Mouse (Mus musculus): ENCODE measurements around the gene Art4. TPM values are rescaled to one million over a fixed set of nuclear protein-coding genes. Genes with fewer than 3 reads are reported as not detected.

The Art4 gene
- polyA plus RNA-seq, 1 experiment from 2014 or later, result 15.4 TPM

DNA sequence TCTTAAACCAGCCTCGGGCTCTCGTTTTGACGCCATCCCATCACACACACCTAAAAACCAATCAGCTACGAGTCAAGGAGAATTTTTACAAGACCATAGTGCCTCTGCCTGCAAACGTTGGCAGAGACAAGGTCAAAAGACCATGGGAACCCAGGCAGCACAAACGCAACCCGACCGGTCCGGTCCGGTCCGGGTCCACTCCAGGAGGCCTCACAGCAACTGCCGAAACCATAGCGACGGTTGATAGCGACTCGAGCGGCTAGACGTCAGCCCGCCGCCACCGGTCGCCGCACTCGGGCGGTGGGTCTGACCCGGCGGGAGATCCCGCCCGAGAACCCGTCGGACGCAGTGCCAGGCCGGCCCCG, 30.0 kb downstream of the Art4 start, which contains the start of gene BC049715:
TSS of gene BC049715 (plus strand) at position 111 of the 365 bp plus-strand sequence.
- no peak for DNase-seq (ENCODE audit: low spot score)

DNA sequence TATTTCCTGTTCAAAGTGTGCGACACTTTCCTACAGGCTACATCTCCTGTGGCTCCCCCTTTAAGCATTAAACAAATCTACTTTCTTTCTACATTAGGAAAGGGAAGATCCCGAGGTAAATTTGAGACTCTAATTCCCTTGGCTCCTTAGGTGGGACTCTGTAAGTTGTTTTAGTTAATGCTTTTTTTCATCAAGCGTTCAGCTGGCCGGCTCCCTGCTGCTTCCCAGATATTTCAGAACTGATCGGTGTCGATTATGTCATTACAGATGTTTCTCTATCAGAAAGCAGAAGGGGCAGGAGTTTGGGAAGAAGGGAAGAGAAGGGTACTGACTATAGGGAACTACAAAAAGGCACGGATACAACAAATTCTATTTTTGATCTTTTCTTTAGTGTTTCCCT, 30.4 kb downstream of the Art4 start:
- DNase-seq (ENCODE audit: low spot score), result no peak

DNA sequence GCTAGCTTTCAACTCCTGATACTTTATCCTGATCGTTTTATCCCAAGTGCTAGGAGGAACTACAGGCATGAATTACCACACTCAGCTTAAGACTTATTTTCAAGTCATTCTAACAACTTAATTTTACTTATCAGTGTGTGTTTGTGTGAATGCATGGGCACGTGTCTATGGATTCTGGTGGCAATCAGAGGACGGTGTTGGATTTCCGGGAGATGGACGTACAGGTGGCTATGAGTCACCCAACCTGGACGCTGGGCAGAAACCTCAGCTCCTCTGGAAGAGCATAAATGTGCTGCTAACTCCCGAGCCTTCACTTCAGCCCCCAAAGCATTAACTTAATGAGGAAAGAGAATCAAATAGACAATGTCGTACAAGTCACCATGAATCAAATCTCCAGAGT, 32.5 kb downstream of the Art4 start:
- no peak for DNase-seq (ENCODE audit: low spot score)

DNA sequence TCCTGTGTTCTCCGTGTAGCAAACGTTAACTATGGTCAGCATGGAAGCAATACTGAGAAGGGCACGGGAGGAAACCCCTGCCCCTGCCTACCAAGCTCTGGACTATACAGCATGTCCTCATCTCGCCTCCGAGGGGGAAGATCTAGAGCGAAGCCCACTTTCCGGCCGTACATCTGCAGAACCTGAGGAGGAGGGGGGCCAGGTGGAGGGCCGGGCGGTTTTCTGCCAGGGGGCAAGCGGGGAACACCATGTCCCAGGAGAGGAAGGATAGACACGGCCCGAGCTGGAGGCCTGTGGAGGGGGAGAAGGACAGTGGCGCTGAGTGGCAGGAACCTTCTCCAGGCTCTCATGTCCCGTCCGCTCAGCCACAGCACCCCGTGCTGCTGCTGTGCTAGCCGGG, 36.4 kb downstream of the Art4 start:
- DNase-seq (ENCODE audit: low spot score), result no peak

DNA sequence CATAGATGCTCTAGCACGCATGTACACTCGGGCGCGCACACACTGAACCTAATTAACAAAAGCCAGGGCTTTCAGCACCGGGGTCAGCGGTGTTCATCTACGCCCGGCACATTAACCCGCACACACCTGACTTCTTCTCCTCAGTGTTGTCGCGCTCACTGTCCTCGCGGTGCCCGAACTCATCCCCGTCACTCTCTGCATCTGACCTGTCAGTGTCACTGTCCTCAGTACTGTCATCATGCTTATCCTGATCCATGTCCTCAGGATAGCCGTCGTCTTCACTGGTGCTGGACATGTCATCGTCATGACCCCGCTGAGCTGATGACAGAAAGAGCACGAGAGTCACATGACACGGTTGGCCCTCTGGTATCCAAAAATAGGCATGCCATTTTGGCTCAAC, 37.2 kb downstream of the Art4 start:
- no peak for DNase-seq (ENCODE audit: low spot score)

DNA sequence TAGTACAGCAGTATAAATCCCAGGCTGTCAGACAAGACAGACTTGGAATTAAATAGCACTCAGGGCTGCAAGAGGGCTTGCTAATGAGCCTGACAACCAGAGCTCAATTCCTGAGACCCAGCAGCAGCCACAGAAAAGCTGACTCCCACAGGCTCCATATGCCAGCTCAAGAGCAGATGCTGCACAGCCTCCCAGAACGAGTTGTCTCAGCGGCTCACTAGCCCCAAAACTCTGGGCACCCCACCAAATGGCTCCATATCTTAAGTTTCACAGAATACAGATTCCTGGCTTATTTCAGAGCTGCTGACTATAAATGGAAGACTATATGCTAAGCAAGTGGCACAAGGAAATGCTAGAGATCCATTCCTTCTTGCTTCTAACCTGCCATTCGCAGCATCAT, 40.0 kb downstream of the Art4 start:
- no peak for DNase-seq (ENCODE audit: low spot score)

DNA sequence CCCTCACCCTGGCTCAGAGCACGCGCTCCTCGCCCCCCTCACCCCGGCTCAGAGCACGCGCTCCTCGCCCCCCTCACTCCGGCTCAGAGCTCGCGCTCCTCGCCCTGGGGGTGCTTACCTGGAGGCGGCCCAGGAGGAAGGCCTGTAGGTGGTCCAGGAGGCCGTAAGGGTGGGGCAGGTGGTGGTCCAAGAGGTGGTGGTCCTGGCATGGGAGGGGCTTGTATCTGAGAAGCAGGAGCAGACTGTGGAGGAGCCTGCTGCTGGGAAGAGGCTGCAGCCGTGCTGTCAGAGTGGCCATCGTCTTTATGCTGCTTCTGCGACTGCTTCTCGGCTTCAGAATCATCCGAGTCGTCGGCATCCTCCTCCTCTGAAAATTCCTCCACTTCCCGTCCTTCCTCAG, 40.7 kb downstream of the Art4 start:
- DNase-seq (ENCODE audit: low spot score), result no peak

DNA sequence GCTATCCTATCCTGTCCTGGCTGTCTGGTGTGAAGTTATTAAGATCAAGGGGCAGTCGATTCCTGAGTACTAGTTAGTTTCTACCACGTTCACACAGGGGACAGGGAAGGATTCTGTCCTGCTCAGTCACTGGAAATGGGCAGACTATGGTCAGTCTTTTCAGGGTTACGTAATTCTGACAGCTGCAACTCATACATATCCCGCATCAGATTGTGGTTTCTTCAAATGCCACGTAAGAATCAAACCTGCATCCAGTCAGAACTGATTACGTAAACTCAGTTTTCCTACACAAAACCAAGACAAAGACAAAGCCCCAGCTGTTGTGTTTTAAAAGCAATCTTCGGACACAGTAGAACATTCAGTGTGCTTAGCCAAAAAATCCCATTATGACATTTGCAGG, 42.2 kb downstream of the Art4 start:
- DNase-seq (ENCODE audit: low spot score), result no peak

DNA sequence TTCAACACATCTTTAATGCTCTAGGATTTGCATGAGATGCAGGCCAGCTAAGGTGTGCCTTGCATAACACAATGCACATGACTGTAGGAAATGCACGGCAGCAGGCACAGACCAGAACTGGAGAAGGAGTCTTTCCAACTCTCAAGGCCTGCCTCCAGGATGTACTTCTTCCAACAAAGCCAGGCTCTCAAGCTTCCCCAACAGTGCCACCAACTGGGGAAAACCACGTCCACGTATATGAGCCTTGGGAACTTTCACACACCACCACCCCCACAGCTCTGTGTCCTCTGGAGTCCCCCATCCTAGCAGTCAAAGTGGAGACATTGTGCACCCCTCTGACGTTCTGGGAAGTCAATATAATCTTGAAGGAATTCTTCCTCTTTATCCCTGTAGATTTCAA, 44.4 kb downstream of the Art4 start:
- no peak for DNase-seq (ENCODE audit: low spot score)

DNA sequence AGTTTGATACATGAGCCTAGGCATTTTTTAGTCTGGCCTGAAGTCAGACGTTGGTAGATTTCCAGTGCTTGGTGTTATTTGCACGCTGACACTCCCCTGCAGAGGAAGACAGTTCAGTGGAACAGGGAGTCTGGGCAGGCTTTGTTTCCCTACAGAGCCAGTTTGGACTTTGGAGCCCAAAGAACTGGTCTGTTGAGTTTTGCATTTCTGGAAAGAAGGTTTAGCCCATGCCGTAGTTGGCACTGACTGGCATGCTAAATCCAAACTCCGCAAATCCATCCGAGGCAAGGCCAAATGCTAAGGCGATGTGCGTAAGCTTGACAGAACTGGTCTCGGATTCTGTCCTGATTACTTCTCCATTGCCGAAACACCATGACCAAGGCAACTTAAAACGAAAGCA, 46.3 kb downstream of the Art4 start:
- DNase-seq (ENCODE audit: low spot score), result no peak

DNA sequence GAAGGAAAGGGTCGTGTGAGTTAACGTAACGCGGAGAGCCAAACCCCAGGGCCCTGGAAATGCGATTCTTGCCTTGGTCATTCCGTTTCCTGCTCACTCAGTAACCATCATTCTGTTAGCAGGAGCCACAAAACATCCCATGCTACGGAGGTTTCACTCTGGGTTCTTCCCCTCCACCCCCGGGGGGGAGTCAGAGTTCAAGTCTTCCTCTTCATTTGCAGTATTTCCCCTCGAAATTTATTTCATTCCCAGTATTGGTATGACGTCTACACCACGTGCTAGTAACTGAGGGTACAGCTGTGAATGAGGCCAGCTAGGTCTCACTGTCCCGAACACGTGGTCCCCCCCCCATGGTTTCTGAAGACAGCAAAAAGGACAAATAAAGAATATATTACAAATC, 47.9 kb downstream of the Art4 start:
- no peak for DNase-seq (ENCODE audit: low spot score)

DNA sequence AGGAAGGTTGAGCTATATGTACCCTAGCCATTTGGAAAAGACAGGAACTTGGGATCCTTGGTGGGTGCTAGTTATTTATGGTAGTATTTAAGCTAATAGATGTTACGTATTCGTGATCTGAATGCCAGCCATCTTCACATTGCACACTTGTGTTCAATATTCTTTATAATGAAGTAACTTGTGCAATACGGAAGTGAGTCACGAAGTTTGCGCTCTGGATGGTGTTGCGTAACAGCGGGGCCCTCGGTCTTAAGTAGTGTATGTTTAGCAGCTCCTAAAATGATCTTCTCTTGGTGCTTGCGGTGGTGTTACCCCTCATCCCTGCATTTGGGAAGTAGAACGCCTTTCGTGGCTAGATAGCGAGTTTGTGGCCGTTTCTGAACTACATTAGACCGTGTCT, 48.5 kb downstream of the Art4 start:
- DNase-seq (ENCODE audit: low spot score), result peak; percentile 59

DNA sequence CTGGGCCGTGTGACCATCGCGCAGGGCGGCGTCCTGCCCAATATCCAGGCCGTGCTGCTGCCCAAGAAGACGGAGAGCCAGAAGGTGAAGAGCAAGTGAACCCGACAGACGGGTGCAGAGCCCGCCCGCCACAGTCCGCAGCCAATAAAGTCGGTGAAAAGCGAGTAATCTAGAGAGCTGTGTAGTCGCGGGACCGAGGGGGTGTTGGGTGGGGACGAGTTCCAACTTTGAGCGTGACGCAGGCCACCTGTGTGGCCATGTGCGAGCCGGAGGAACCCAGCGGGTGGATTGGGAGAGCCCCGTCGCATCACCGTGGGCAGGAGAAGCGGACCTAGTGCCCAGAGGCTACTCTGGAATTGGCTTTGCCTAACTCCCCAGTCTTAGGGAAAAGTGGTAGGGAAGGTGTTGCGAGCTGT, 48.9 kb downstream of the Art4 start:
- DNase-seq (ENCODE audit: low spot score), result peak; percentile 43

DNA sequence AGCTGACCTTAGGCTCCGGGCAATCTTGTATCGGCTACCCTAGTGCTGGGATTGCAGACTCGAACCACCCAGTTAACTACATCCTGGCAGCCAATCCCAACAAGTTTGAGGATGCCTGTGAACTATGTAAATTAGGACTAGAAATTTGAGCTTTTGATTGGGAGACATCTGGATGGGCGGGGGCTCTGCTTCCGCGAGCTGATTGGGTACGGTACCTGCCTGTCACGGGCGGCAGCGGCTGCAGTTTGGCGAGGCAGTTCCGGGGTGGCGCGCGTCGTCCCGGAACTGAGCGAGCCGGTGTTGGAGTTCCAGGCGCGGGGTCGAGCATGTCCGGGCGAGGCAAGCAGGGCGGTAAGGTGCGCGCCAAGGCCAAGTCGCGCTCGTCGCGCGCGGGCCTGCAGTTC, 49.5 kb downstream of the Art4 start, which contains the start of gene H2afj:
TSS of gene H2afj (plus strand) at position 231 of the 404 bp plus-strand sequence.
- DNase-seq (ENCODE audit: low spot score), result peak; percentile 98

DNA sequence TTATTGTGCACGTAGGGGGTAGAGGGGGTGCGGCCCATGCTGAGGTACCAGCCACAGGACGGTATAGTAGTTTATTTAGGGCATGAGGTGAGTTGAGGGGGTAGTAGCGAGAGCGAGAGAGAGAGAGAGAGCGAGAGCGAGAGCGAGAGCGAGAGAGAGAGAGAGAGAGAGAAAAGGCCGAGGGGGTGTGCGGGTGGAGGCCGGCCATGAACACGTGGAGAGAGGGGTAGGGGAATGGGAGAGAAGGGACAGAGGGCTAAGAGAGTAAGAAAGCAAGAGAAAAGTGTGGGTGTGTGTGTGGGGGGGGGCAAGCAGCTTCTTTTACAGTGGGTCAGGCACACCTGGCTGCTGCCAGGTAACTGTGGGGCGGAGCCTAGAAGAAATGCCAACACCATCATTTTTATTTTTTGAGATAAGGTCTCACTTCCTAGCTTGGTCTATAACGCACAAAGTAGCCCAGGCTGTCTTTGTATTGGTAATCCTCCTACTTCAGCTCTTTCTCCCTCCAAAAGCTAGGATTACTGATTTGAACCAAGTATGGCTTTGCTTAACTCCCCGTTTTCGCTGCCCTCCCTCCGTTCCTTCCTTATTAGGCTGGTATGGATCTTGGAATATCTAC, 50.0 kb downstream of the Art4 start:
- DNase-seq (ENCODE audit: low spot score), result no peak

DNA sequence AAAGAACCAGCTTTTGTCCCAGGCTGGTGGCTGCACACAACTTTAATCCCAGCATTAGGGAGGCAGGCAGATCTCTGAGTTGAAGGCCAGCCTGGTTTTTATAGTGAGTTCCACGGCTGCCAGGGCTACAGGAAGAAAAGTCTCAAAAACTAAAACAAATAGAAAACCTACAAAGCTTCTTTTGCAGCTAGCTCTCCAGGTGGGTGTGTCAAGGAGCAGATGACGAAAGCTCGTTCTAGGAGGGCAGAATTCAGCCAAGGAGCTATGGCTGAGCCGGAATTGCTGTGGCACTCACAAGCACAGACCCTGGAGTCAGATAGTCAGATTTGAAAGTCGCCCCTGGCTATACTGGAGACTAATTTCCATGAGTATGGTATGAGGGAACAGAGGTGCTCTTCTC, 50.7 kb downstream of the Art4 start:
- no peak for DNase-seq (ENCODE audit: low spot score)

DNA sequence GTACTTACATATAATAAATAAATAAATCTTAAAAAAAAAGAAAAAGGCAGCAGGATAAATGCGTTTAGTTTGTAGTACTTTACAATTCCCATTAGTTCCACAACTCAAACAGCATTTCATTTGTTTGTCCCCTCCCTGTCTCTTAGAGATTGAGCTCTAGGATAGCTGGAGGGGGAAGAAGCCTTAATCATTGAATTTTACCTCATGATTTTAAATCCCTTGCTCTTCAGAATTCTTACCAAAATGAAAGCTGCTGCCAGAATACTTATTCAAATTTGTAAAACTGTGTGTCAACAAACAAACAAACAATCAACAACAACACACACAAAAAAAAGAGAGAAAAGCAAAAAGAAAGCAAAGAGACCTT, 52.1 kb downstream of the Art4 start:
- no peak for DNase-seq (ENCODE audit: low spot score)

DNA sequence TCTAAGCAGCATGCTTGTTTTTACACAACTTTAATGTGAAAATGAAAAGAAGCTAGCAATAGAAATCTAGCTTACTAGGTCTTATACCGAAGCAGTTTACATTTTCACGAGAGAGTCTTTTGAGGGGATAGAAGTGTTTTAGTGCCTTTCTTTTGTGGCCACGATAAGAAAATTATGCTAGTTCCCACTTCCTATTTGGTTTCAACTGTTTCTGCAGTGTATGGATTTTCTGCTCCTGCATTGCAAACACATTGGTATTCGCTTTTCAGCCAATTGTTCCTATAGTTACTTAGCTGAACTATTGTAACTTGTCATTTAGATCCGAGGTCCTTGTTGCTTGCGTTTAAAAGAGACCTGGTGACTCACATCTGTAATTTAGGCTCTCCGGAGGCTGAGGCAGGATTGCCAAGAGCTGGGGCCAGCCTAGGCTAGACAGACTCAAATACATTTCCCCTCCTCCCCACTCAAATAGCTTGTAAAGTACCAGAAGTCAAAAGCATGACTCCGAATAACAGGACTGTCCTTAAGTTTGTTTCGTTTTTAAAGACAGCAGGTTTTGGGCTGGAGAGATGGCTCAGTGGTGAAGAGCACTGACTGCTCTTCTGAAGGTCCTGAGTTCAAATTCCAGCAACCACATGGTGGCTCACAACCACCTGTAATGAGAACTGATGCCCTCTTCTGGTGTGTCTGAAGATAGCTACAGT, 52.7 kb downstream of the Art4 start:
- DNase-seq (ENCODE audit: low spot score), result no peak

DNA sequence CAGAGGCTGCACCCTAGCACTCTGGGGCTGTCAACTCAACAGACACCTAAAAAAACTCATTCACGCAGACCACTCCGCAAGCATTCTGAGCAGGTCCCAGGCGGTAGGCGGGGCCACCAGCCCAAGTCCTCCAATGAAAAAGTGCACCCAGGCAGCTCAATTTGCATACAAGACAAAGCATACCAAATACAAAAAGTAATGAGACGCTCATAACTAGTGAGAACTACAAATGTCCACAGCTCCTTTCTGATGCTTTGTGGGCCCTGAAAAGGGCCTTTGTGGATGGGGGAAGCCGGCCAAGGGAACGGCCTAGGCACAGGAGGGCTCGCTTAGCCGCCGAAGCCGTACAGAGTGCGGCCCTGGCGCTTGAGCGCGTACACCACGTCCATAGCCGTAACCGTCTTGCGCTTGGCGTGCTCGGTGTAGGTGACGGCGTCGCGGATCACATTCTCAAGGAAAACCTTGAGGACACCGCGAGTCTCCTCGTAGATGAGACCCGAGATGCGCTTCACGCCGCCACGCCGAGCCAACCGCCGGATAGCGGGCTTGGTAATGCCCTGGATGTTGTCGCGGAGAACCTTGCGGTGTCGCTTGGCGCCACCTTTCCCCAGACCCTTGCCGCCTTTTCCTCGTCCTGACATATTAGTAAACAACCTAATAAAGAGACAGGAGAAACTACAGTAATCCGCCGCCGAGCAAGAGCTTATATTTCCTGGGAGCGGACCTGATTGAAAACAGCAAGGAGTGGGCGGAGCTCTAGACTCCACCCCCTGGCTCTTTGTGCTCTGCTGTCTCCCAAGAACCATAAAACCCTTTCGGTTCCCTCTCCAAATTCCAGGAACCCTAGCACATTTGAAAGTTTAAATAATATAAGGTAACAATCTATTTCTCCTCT, 53.5 kb downstream of the Art4 start, which contains the start of gene Hist4h4:
TSS of gene Hist4h4 (minus strand) at position 677 of the 895 bp plus-strand sequence.
- DNase-seq (ENCODE audit: low spot score), result peak; percentile 93

DNA sequence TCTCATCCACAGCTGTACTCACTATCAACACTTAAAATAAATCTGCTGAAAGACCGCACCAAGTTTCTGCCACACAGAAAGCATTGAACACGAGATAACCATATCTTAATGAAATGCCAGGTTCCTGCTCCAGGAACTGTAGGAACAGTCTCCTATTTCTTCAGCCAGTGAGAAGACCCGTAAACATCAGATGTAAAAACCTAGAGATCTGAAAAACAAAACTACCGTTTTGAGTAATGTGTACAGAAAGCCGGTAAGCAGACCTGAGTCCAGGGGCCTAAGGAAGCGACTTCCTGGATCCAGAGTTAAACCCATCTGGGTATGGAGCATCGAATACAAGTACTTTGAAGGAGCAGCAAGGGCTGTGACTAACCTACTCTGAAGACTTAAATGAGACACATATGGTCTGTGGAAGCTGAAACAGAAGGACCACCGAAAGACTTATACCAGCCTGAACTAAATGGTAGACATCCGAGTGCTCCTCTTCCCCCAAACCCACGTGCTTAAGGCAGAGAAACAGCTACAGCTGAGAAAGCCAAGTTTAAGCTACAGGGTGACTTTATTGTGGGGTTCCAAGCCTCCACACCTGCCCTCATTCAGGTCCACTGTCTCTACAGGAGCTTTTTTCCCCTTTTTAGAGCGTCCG, 54.3 kb downstream of the Art4 start:
- DNase-seq (ENCODE audit: low spot score), result no peak

DNA sequence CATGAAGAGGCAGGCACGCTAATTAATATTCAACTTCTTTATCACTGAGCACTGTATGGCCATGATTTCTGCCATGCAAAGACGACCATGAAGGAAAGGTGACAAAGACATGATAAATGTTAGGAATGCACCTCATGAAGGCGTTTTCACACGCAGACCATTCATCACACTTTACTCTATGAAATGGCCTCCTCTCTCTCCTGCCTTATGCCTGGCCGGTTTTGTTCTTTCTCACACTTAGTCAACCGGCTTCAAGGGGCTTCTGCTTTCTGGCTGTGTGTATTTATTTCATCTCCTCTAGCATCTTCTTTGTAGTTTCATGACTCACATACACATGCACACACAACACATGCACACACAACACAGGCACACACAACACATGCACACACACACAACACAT, 56.3 kb downstream of the Art4 start:
- no peak for DNase-seq (ENCODE audit: low spot score)

DNA sequence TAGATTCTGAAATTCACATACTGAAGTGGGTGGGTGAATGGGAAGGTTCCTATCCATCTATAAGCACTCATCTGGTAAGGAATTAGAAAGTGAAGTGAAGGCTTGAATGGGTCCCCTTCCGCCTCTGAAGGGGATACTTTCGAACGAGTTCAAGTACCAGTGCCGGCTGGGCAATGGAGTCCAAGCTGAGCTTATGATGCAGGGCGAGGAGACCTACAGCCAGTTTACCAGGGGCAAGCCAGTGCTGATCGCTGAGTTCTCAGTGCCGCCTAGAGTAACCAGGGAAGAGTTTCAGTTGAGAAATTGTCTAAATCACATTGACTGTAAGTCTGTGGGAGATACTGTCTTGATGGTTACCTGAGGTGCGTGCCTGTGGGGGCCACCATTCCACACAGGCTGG, 56.8 kb downstream of the Art4 start:
- no peak for DNase-seq (ENCODE audit: low spot score)

Measured in thymus, postnatal 0 days (tissue).